In genomic region chr3:54352891-54353652, GRCm38 (mm10) we compare ENCODE assay signal across 8 mouse cellular contexts. TPM values are rescaled to one million over a fixed set of nuclear protein-coding genes. Genes with fewer than 3 reads are reported as not detected.
DNase-seq lines count a peak whose midpoint lies in the region; ATAC-seq and TF ChIP-seq lines count a peak whose summit lies in the region.

No protein-coding gene starts in this region.

- no peak overlapping the region for H3K4me2 ChIP-seq in neural tube, embryonic 15.5 days

- ATAC-seq in neural tube, embryonic 15.5 days (ENCODE audit: low FRiP score) = no peak

- DNase-seq in neural tube, embryonic 10.5 days (ENCODE audit: extremely low spot score, low spot score) = peak; percentile 74
- peak; percentile 16 for DNase-seq in cerebellum, adult 8-10 months
- peak; percentile 78 to 83 for DNase-seq in frontal cortex, postnatal 36 days (ENCODE audit: low spot score in 2 of 2)
- peak; percentile 63 for DNase-seq in kidney, adult 2 months
- peak; percentile 78 for DNase-seq in limb, embryonic 10.5 days (ENCODE audit: low spot score)
- peak; percentile 68 for DNase-seq in ovary, postnatal 36 days (ENCODE audit: low spot score)
- DNase-seq in thymus, postnatal 36 days = peak; percentile 29 to 38

- WGBS in neural tube, embryonic 15.5 days = 36% methylated on average over 9 of the region's 9 CpGs
- WGBS in kidney, adult 2 months = 28% methylated on average over 9 of the region's 9 CpGs
- WGBS in limb, embryonic 10.5 days = 33% methylated on average over 9 of the region's 9 CpGs

- TF ChIP-seq POLR2A in kidney, adult 2 months (IDR thresholded peaks at IDR 0.05; ENCODE audit: low read depth, low read length) = no peak

- H3K4me1 ChIP-seq in neural tube, embryonic 15.5 days = peaks cover 3% of the 10 kb centered on the region; the same call in 1 of the 2 replicates
- no peaks in the 10 kb centered on the region for H3K4me1 ChIP-seq in kidney, adult 2 months (ENCODE audit: control insufficient read depth, insufficient read depth, low read length)
- H3K4me1 ChIP-seq in limb, embryonic 10.5 days = 0 out of 2 replicates have a peak, but pooled peaks cover 3% of the 10 kb centered on the region

- TF ChIP-seq CTCF in kidney, adult 2 months (conservative IDR thresholded peaks at IDR 0.05; ENCODE audit: insufficient read depth, insufficient read length, low read depth, low read length) = peak; percentile 87

- no peaks in the 10 kb centered on the region for H3K36me3 ChIP-seq in neural tube, embryonic 15.5 days
- H3K36me3 ChIP-seq in kidney, adult 2 months (ENCODE audit: control insufficient read depth, insufficient read depth, low read length) = no peaks in the 10 kb centered on the region
- H3K36me3 ChIP-seq in limb, embryonic 10.5 days = no peaks in the 10 kb centered on the region

- H3K27me3 ChIP-seq in neural tube, embryonic 15.5 days (replicated peaks) = no peaks in the 10 kb centered on the region; the same call in 1 of the 2 replicates
- no peaks in the 10 kb centered on the region for H3K27me3 ChIP-seq in kidney, adult 2 months (replicated peaks; ENCODE audit: control insufficient read depth, insufficient read depth, low read length)
- H3K27me3 ChIP-seq in limb, embryonic 10.5 days (ENCODE audit: low read depth, poor library complexity, severe bottlenecking) = no peaks in the 10 kb centered on the region

- H3K27ac ChIP-seq in neural tube, embryonic 15.5 days (replicated peaks) = no peak overlapping the region
- H3K27ac ChIP-seq in kidney, adult 2 months (ENCODE audit: insufficient read depth, low read depth, low read length) = no peak overlapping the region
- H3K27ac ChIP-seq in limb, embryonic 10.5 days = no peak overlapping the region

- no peak overlapping the region for H3K4me3 ChIP-seq in neural tube, embryonic 15.5 days (replicated peaks)
- H3K4me3 ChIP-seq in kidney, adult 2 months (ENCODE audit: insufficient read depth, low read depth, low read length) = no peak overlapping the region
- no peak overlapping the region for H3K4me3 ChIP-seq in limb, embryonic 10.5 days

- H3K9ac ChIP-seq in neural tube, embryonic 15.5 days (replicated peaks) = no peak overlapping the region

- no peaks in the 10 kb centered on the region for H3K9me3 ChIP-seq in neural tube, embryonic 15.5 days (replicated peaks)
- H3K9me3 ChIP-seq in limb, embryonic 10.5 days (replicated peaks) = no peaks in the 10 kb centered on the region

RNA-seq across cellular contexts. Expression of gene Postn, which starts 7.8 kb away (rescaled TPM):
- polyA plus RNA-seq in neural tube, embryonic 15.5 days (2015; fragmentation: Nextera tagmentation; extraction: Ambion mirVana) = 60.3 and 71.8 TPM in 2 replicates
- 3.5 and 5.1 TPM in 2 replicates for polyA plus RNA-seq in kidney, adult 2 months (2012; rRNA removed)
- 6.7 and 7.7 TPM in 2 replicates for polyA plus RNA-seq in limb, embryonic 10.5 days (2016; fragmentation: Nextera tagmentation; extraction: Ambion mirVana)

Comparison
In these comparisons a context has a peak if more than half of its experiments do, and no peak if none do; other contexts are left out.
1. DNase-seq: peak in every context shown above with its lines; median percentile 80 in frontal cortex, postnatal 36 days; 78 in limb, embryonic 10.5 days; 74 in neural tube, embryonic 10.5 days; 68 in ovary, postnatal 36 days; 63 in kidney, adult 2 months; 34 in thymus, postnatal 36 days; 16 in cerebellum, adult 8-10 months.